Mouse (Mus musculus) gastrocnemius, postnatal 10 days (tissue): Measurements from ENCODE around the gene Rnls. TPM values are rescaled to one million over a fixed set of nuclear protein-coding genes. Genes with fewer than 3 reads are reported as not detected.

Source experiments
- DNase-seq: peaks from one replicate; pipeline ENCODE4 v3.0.0; 2021; ENCODE audit warnings: mixed read lengths
- total RNA-seq, 2 experiments: library from RNA; stranded (reverse); gene quantifications; 2 replicates each; pipeline ENCODE4 v1.2.3; 2021

The Rnls gene
- total RNA-seq, 2 experiments from 2014 or later: 5.4 to 6.7 TPM

DNA sequence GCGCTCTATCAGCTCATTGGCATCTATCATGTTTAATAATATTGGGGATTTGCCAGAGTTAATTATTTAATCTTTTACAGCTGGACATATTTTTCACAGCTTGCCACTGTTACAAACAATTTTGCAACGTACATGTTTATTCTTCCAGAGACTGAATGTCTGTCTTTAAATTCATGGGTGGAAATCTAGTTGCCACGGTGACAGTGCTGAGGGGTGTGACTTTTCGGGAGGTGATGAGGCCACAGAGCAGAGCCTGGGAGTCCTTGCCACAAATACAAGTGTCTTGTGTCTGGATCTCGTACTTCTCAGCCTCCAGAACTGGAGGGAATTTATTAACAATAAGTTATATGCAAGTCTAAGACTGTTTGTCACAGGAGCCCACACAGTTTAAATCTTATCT lies 212.5 kb downstream of the Rnls start:
- no peak for DNase-seq

GRCm38 (mm10) chr19:33178866-33179265 lies 213.2 kb downstream of the Rnls start:
- DNase-seq: no peak

GRCm38 (mm10) chr19:33178367-33178766 lies 213.7 kb downstream of the Rnls start:
- no peak for DNase-seq

DNA sequence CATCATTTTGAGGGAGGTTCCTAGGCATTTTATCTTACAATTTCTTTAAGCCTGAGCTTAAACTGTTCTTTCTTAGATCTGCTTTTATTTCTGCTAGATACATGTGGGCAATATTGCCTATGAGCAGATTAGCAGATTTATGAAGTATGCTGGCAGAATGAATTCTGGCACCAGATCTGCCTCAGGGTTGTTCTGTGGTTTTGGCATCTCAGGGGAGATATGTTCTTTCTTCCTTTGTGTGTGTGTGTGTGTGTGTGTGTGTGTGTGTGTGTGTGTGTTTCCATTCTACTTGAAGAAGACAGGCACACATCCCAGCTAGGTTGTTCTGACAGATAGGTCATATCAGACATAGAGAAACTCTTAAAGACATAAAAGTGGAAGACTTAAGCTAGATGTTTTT lies 218.1 kb downstream of the Rnls start:
- DNase-seq: no peak

DNA sequence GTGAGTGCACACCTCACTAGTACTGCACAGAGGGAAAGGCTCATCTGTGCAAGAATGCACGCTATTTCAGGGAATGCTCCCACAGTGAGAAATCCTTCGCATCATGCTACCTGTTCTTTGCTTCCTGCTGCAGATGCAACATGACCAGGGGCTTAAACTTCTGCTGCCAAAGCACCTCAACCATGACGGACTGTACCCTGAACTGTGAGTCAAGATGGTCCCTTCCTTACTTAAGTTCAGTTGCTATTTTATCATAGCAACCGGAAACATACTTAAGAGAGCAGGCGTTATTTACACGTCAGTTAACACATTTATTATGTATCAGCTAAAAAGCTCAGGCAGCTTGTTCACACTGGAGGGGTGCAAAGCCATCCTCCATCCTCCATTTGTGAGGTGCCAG lies 222.2 kb downstream of the Rnls start:
- no peak for DNase-seq

DNA sequence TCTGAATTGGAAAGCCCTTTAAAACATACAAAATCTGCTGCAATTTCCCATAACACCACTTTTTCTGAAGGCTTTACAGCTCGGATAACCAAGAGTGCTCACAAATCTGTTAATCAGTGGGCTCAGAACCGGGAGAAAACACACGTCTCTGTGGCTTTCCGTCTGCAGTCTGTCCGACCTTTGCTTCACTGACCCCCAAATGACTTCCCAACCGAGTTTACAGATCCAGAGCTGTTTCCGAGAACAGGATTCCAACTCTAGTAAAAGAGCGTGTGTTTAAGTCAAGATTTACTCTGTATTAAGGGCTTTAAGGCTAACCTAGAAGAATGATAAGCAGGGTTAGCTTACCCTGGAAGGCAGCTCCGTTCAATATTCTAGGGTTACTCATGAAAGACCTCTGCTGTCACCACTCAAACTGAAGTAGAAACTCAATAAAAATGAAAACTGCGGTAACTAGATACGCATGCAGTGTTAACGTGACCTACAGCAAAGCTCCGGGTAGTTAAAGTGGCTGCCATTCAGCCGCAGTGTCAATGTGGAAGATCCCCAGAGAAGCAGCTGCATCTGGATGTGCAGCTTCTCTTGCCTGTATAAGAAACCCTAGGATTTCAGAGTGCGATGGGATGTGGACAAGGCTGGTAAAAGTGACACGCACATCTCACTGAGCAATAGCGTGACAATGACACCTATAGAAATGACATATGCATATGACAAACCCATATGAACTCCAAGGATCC lies 224.4 kb downstream of the Rnls start:
- DNase-seq: no peak

- no peak for DNase-seq
Observed at GRCm38 (mm10) chr19:33164801-33165200, 227.3 kb downstream of the Rnls start.

GRCm38 (mm10) chr19:33161903-33162302 lies 230.2 kb downstream of the Rnls start:
- DNase-seq: no peak

DNA sequence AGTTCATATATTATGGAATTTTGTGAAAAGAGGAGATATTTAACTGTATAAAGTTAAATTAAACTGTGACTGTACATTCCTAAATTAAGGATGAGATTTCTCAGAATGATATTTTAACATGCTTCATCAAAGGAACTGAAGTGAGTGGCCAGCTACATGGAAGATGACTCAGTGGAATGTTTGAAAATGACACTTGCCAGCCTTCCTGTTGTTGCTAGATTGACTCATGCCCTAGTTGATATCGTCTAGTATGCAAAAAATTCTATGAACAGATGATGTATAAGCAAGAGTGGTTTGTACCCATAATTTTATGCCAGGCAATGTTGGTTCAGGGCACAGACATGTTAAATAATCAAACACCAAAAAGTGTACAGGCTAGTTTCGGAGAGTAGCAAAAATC lies 232.2 kb downstream of the Rnls start:
- DNase-seq: no peak

DNA sequence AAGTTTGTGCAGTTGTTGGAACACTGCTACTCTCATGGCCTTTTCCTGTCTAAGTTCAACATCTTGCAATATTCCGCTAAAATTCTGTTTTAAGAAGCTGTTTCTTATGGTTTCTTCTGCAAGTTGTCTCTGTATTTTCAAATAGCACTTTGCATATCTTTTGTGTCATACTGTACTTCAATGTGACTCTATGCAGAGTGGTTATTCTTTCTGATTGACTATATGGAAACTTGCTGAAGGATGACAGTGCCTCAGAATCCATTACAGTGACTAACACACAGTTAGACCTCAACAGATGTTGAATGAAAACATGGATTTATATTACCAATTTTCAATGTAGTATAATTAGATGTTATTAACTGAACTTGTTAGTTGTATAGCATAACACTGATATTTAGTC lies 232.9 kb downstream of the Rnls start:
- no peak for DNase-seq

GRCm38 (mm10) chr19:33158234-33158633 lies 233.9 kb downstream of the Rnls start:
- no peak for DNase-seq

DNA sequence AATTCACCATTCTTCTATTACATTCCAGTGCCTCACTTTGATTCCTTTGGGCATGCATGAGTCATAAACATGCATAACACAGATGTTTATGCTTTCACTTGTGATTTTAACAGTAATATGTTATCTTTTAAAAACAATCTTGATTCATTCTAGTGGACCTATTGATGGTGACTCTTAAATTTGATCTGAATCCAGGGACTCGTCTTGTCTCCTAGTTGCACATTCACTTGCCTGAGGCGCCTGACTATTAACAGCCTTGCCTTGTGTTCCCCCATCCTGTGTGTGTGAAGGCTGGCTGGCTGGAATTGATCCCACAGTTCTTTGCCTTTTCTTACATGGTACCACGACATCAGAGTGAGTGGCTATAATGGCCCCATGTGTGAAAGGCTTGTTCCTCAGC lies 243.7 kb downstream of the Rnls start:
- no peak for DNase-seq

DNA sequence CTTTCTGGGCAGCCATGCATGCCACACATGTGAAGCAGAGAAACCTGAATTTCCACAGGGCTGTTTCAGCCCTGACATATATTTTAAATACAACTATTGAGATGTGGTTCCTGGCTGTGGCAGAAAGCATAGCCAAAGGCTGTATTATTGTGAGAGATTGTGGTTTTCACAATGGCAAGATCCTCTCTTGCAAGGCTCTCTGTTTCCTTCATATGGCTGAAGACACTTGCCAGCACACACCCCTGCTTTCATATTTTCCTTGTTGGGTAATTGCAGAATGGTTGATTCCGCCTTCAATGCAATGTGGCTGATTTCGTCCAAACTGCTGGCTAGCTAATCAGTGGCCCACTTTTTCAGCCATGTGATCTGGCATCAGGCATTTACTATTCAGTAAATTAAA lies 248.9 kb downstream of the Rnls start:
- no peak for DNase-seq

GRCm38 (mm10) chr19:33137316-33137715 lies 254.8 kb downstream of the Rnls start:
- DNase-seq: no peak

GRCm38 (mm10) chr19:33122611-33123226 lies 269.4 kb downstream of the Rnls start:
- no peak for DNase-seq

- DNase-seq: no peak
Observed at GRCm38 (mm10) chr19:33119947-33120346, 272.1 kb downstream of the Rnls start.

GRCm38 (mm10) chr19:33118898-33119297 lies 273.2 kb downstream of the Rnls start:
- no peak for DNase-seq

DNA sequence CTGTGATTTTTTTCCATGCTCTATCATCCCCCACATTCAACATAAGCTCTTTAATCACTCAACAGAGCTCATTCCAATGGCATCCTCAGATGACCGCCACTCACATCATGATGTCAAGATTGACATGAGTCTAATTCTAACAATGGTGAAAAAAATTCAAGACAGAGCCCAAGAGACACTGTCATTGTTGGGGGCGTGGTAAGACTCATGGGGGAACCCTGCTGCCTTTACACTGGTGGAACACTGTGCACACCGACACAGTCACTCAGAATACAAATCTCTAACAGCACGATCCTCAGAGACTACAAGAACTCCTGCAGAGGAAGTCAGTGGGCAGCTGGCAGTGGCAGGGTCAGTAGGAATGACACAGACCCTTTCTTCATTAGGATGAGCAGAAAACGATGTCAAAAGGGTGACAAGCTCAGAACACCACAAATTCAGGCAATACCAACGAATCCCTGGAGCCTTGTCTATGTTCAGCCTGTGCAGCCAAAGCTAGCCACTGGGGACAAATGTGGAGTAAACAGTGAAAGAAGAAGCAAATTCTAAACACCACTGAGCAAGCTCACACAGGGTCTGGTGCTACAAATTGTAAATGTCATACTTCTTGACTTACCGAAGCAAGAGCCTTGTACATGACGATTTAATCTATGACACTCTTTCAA lies 277.3 kb downstream of the Rnls start:
- no peak for DNase-seq

- DNase-seq: no peak
Observed at GRCm38 (mm10) chr19:33113746-33114145, 278.3 kb downstream of the Rnls start.

GRCm38 (mm10) chr19:33110404-33110803 lies 281.7 kb downstream of the Rnls start:
- peak; percentile 36 for DNase-seq

DNA sequence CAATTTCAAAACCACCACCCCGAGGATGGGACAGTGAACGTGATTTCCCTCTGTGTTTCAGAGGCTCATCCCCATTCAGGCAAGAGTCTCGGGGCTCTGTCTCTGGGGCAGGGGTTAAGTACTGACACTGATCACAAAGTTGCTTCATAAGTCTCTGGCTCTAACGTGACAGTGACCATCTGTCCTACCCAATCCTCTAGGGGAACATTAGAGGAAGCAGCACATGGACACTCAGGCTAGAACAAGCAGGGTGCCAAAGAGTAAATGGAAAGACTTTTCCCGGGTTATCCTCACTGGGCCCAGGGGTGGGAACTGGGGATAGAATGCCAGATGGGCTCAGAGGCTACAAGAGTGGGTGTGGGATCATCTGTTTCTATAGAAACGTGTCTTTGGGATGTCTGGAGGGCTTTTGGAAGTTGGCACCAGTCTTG lies 282.1 kb downstream of the Rnls start:
- DNase-seq: peak; percentile 12

- no peak for DNase-seq
Observed at GRCm38 (mm10) chr19:33109141-33109540, 283.0 kb downstream of the Rnls start.

DNA sequence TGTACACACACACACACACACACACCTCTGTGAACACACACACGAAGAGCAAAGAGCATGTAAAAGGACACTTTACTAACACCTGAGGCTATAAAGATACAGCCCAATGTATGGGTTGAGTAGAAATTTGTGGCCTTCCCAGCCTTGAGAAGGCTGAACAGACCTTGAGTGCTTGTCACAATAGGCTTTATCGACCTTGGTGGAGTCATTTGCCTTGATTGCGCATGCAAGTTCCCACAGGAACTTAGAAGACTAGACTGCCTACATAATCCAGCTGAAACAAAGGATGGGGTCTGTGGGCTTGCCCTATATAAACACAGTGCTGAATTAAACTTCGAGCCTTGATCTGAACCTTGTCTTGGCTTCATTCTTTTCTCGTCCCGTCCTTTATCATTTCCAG lies 288.2 kb downstream of the Rnls start:
- DNase-seq: no peak

DNA sequence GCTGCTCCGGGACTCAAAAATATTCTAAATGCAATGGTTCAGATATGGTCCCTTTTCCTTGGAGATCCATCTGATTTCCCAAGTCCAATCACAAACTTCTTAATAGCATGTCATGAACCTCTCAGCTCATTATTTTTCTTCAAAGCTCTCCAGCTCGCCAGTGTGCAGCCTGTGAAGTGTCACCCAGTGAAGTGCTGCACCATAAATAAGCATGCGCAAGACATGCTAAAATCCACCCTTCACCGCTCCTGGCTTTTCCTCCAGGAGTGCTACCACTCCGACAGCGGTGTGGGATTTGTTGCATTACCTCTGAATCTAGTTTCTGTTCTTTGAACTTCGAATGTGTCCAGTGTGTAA lies 289.3 kb downstream of the Rnls start:
- no peak for DNase-seq
